Mouse (Mus musculus) embryonic facial prominence, embryonic 13.5 days (tissue): ENCODE results near the gene Pde4dip. TPM values are rescaled to one million over a fixed set of nuclear protein-coding genes. Genes with fewer than 3 reads are reported as not detected.

ENCODE experiments used
- ATAC-seq: fragments of 200-750 bp; cut with Nextera tagmentation; 2 replicates; pipeline ENCODE4 v1.8.0; 2017; ENCODE audit warnings: low read depth; ENCODE audit not compliant: insufficient number of reproducible peaks, insufficient read depth, low FRiP score, low TSS enrichment
- H3K27ac ChIP-seq: fragments of 300-500 bp; sonication (generic); 2 replicates; pipeline ENCODE4 v1.5.1; 2015; ENCODE audit warnings: moderate library complexity, mild to moderate bottlenecking, inconsistent platforms
- H3K27me3 ChIP-seq: fragments of 300-500 bp; sonication (generic); 2 replicates; pipeline ENCODE4 v1.6.1; 2015; ENCODE audit warnings: mild to moderate bottlenecking, inconsistent platforms
- H3K36me3 ChIP-seq: fragments of 300-500 bp; sonication (generic); 2 replicates; pipeline ENCODE4 v1.6.1; 2015; ENCODE audit warnings: mild to moderate bottlenecking, inconsistent platforms
- H3K4me1 ChIP-seq: fragments of 300-500 bp; sonication (generic); 2 replicates; pipeline ENCODE4 v1.6.1; 2015; ENCODE audit warnings: inconsistent platforms
- H3K4me2 ChIP-seq: fragments of 300-500 bp; sonication (generic); 2 replicates; pipeline ENCODE4 v1.6.1; 2015; ENCODE audit warnings: moderate library complexity, mild to moderate bottlenecking, inconsistent platforms
- H3K4me3 ChIP-seq: fragments of 300-500 bp; sonication (generic); 2 replicates; pipeline ENCODE4 v1.5.1; 2015; ENCODE audit warnings: mild to moderate bottlenecking, inconsistent platforms
- H3K9ac ChIP-seq: fragments of 300-500 bp; sonication (generic); 2 replicates; pipeline ENCODE4 v1.6.1; 2015; ENCODE audit warnings: mild to moderate bottlenecking, inconsistent platforms
- H3K9me3 ChIP-seq: fragments of 300-500 bp; sonication (generic); 2 replicates; pipeline ENCODE4 v1.6.1; 2016; ENCODE audit warnings: inconsistent platforms
- WGBS: fragments of 180-500 bp; shearing (Covaris S2); methylation state at CpG from one replicate; pipeline ENCODE4 v1.1.7; 2015; ENCODE audit warnings: mixed read lengths; 5-methylcytosine and 5-hydroxymethylcytosine counted together
- polyA plus RNA-seq: library from polyadenylated mRNA; unstranded; fragments of >200 nt; fragmentation: Nextera tagmentation; extraction: Ambion mirVana; gene quantifications from 2 replicates; pipeline ENCODE4 v1.2.1, GENCODE M21; 2015

The Pde4dip gene
- polyA plus RNA-seq, 1 experiment from 2014 or later = 21.9 TPM

DNA sequence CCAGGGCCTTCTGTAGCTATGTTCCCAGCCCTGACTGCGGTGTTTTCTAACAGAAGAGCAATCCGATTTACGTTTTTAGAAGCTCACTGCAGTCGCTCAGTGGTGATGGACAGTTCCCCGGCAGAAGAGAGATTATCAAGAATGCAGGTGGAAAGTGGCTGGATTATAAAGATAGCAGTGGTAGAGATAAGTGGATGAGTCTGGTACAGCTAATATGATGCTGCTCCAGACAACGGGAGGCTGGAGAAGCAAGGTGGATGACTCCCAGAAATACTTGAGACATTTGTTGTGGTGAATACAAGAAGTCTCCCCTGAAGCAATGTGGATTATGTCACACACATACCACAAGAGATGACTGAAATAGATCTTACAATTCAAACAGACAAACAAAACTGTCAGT lies 126.6 kb downstream of the Pde4dip start:
- ATAC-seq = no peak
- Histone ChIP-seq H3K9ac (no peak overlapping the region), H3K36me3 (peaks cover 25% of the 10 kb centered on the region), H3K27me3 (no peaks in the 10 kb centered on the region), H3K4me2 (no peak overlapping the region), H3K27ac (no peak overlapping the region), H3K4me1 (peaks cover 35% of the 10 kb centered on the region), H3K9me3 (no peaks in the 10 kb centered on the region), H3K4me3 (no peak overlapping the region)
- 83% methylated on average over 6 of the region's 6 CpGs for WGBS

DNA sequence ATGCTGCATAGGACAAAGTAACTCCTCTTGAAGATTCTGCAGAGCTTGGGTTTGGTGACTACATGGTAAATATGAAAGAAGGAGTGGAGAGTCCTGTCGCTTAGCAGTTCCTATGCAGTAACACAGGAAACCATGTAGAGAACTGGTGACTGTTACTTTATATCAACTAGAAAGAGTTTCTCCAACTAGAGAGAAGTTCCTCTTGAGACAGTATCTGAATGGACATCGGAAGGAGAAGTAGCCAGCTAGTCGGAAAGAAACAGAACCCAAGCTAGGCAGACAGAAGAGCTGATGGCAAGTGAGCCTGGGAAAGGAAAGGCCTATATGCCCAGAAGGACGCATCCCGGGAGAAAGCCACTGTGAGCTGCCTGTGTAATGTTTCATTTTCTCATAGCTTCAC lies 127.3 kb downstream of the Pde4dip start:
- H3K9ac ChIP-seq = no peak overlapping the region
- H3K4me2 ChIP-seq = no peak overlapping the region
- no peaks in the 10 kb centered on the region for H3K9me3 ChIP-seq
- no peaks in the 10 kb centered on the region for H3K27me3 ChIP-seq
- WGBS = 89% methylated on average over 5 of the region's 5 CpGs
- peaks cover 28% of the 10 kb centered on the region for H3K4me1 ChIP-seq
- H3K27ac ChIP-seq = no peak overlapping the region
- H3K36me3 ChIP-seq = peaks cover 33% of the 10 kb centered on the region
- no peak overlapping the region for H3K4me3 ChIP-seq
- ATAC-seq = no peak

DNA sequence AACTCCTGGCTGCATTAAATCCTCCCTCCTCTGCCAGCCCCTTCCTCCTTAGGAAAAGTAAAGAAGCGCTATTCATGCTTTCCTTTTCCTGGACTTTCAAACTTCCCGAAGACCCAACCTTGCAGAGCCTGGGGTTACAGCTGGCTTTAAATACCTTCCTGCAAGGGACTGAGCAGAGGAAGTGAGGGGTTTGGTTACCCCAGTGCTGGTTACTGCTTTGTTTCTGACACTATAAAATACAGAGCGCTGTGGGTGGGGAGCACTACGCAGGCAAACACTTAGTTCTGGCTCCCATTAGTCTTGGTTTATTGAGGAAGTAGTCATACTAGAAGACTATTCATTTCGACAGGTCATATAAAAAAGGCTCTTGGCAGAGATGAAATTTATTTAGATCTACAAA lies 128.7 kb downstream of the Pde4dip start:
- H3K9me3 ChIP-seq = no peaks in the 10 kb centered on the region
- no peak for ATAC-seq
- H3K36me3 ChIP-seq = peaks cover 45% of the 10 kb centered on the region
- H3K4me1 ChIP-seq = peaks cover 21% of the 10 kb centered on the region
- no peak overlapping the region for H3K4me3 ChIP-seq
- H3K4me2 ChIP-seq = no peak overlapping the region
- WGBS = 51% methylated on average over 5 of the region's 5 CpGs
- H3K9ac ChIP-seq = no peak overlapping the region
- H3K27me3 ChIP-seq = no peaks in the 10 kb centered on the region
- H3K27ac ChIP-seq = no peak overlapping the region

DNA sequence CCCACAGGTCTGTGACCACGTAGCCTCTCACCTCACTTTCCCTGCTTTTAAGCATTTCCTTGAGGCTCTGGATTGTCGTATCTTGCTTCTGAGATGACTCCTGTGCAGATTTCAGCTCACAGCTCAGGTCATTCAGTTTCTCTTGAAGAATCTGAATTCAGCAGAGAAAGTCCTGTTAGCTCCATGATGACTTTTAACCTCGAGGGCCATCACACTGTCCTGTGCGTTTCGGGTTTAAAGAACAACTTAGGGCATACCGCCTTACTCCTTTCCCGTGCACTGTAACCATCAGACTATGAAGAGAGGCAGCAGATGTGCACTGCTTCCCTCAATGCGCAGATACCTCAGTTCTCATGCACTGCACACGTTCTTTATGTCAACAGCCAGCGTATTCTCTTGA lies 131.0 kb downstream of the Pde4dip start:
- no peak overlapping the region for H3K9ac ChIP-seq
- no peak overlapping the region for H3K27ac ChIP-seq
- no peaks in the 10 kb centered on the region for H3K27me3 ChIP-seq
- no peak overlapping the region for H3K4me3 ChIP-seq
- 92% methylated on average over 10 of the region's 10 CpGs for WGBS
- no peaks in the 10 kb centered on the region for H3K9me3 ChIP-seq
- H3K4me2 ChIP-seq = no peak overlapping the region
- no peak for ATAC-seq
- H3K36me3 ChIP-seq = peaks cover 64% of the 10 kb centered on the region
- H3K4me1 ChIP-seq = peaks cover 6% of the 10 kb centered on the region; the same call in 1 of the 2 replicates

DNA sequence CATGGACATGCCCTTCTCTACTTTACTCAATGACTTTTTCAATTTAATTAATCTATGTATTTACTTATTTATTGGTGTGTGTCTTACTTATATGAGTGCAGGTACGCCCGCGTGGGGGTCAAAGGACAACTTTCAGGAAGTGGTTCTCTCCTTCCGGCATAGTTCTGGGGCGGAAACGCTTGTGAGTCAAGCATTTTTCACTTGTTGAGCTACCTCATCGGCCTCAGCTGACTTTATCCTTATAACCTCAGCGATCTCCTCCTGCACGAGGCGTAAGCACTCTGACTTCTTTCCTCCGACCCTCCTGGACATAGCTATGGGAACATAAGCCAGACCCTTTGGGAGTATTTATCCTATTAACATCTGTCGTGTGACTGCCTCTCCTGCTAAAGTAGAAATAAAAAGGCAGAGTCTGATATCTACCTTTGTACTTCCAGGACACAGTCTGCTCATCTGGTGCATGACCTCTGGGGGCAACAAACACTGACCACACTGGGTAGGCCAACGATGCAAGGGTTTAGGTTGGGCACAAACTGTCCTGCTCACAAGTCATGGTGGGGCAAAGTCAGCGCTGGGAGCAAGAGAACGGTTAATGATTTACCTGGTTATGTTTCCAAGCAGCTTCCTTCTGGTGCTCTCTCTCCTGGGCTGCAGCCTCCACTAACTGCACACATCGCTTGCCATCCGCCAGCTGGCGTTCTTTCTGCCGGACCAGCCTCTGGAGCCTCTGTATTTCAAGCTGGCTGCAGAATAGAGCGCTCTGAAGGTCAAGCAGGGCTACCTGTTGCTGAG lies 132.0 kb downstream of the Pde4dip start:
- H3K9ac ChIP-seq = no peak overlapping the region
- no peaks in the 10 kb centered on the region for H3K27me3 ChIP-seq
- H3K4me1 ChIP-seq = peaks cover 6% of the 10 kb centered on the region; the same call in 1 of the 2 replicates
- no peak for ATAC-seq
- no peak overlapping the region for H3K4me2 ChIP-seq
- no peak overlapping the region for H3K27ac ChIP-seq
- H3K9me3 ChIP-seq = no peaks in the 10 kb centered on the region
- 87% methylated on average over 20 of the region's 20 CpGs for WGBS
- H3K4me3 ChIP-seq = no peak overlapping the region
- H3K36me3 ChIP-seq = peaks cover 71% of the 10 kb centered on the region

DNA sequence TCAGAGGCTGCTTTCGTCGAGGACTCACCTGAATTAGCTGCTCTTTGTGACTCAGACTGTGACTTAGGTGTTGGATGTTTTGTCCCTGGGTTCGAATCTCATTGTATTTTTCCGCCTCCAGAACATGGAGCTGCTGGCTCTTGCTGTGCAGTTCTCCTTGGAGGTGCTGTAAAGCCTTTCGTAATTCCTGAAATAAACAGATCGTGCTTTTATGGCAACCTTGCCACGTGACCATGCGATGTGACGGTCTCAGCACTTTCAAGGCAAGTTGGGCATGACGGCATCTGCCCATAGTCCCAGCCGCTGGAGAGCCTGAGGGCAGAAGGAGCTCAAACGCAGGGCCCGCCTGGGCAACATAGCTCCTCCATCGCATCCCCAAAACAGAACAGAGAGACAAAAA lies 133.1 kb downstream of the Pde4dip start:
- no peak overlapping the region for H3K27ac ChIP-seq
- H3K36me3 ChIP-seq = peaks cover 78% of the 10 kb centered on the region
- WGBS = 89% methylated on average over 14 of the region's 14 CpGs
- H3K4me1 ChIP-seq = peaks cover 6% of the 10 kb centered on the region; the same call in 1 of the 2 replicates
- no peaks in the 10 kb centered on the region for H3K9me3 ChIP-seq
- H3K27me3 ChIP-seq = no peaks in the 10 kb centered on the region
- no peak overlapping the region for H3K4me3 ChIP-seq
- H3K9ac ChIP-seq = no peak overlapping the region
- ATAC-seq = no peak
- no peak overlapping the region for H3K4me2 ChIP-seq

DNA sequence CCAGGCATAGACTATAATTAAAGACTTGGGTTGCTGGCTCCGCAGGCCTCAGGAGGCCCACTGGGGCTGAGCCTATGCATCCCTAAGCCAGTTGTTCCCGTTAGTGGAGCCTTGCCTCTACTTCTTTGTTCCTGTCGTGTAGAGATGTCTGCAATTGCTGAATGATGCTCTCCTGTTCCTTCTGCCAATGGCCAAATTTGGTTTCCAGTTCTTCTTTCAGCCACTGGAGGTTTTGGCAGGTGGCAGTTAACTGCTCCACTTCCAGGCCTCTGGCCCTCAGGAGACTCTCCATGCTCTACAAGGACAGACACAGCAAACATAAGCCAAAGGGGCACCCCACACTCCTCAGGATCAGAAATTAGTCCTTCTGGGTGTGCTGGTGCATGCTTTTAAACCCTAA lies 135.6 kb downstream of the Pde4dip start:
- H3K9me3 ChIP-seq = no peaks in the 10 kb centered on the region
- 66% methylated on average over 3 of the region's 3 CpGs for WGBS
- no peak overlapping the region for H3K4me3 ChIP-seq
- no peaks in the 10 kb centered on the region for H3K4me1 ChIP-seq
- no peak overlapping the region for H3K4me2 ChIP-seq
- H3K9ac ChIP-seq = no peak overlapping the region
- peaks cover 92% of the 10 kb centered on the region for H3K36me3 ChIP-seq
- ATAC-seq = no peak
- H3K27me3 ChIP-seq = no peaks in the 10 kb centered on the region
- H3K27ac ChIP-seq = no peak overlapping the region

DNA sequence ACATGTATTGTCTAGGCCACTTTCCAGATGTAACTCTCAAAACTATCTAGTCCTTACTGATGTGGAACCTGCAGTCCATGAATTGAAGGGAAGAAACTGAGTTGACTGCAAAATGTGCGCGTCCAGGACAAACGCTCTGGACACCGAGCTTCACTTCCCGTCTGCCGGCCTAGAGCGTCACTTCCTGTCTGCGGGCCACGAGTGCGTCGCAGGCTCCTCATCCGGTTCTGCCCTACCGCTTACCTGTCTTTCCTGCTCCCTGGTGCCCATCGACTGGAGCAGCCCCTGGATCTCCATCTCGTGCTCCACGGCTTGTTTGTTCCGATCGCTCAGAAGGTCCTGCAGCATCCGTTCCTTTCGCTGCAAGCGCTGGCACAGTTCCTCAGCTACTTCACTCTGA lies 136.9 kb downstream of the Pde4dip start:
- ATAC-seq = no peak
- no peak overlapping the region for H3K4me2 ChIP-seq
- 93% methylated on average over 21 of the region's 21 CpGs for WGBS
- no peaks in the 10 kb centered on the region for H3K27me3 ChIP-seq
- no peak overlapping the region for H3K9ac ChIP-seq
- no peaks in the 10 kb centered on the region for H3K4me1 ChIP-seq
- H3K4me3 ChIP-seq = no peak overlapping the region
- no peaks in the 10 kb centered on the region for H3K9me3 ChIP-seq
- no peak overlapping the region for H3K27ac ChIP-seq
- H3K36me3 ChIP-seq = peaks cover 91% of the 10 kb centered on the region

DNA sequence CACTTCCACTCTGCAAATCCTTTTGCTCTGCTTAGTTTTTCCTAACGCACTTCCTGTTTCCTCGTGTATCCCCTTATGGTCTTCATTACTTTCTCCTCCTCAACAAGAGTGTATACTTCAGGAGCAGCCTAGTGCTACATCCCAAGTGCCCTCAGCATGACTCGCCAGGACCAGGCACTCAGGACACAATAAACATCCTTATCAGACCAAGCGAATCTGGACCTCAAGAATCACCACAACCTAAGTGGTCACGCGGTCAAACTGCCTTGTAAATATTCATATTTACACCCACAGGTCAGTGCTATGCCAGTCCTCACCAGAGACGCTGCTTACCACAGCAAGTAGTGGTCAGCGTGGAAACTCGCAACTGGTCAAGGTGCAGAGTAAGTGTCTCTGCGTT lies 139.7 kb downstream of the Pde4dip start:
- H3K9me3 ChIP-seq = no peaks in the 10 kb centered on the region
- ATAC-seq = no peak
- no peaks in the 10 kb centered on the region for H3K4me1 ChIP-seq
- H3K36me3 ChIP-seq = peaks cover 92% of the 10 kb centered on the region
- H3K4me3 ChIP-seq = no peak overlapping the region
- no peak overlapping the region for H3K27ac ChIP-seq
- H3K4me2 ChIP-seq = no peak overlapping the region
- H3K27me3 ChIP-seq = no peaks in the 10 kb centered on the region
- no peak overlapping the region for H3K9ac ChIP-seq
- 86% methylated on average over 10 of the region's 10 CpGs for WGBS

DNA sequence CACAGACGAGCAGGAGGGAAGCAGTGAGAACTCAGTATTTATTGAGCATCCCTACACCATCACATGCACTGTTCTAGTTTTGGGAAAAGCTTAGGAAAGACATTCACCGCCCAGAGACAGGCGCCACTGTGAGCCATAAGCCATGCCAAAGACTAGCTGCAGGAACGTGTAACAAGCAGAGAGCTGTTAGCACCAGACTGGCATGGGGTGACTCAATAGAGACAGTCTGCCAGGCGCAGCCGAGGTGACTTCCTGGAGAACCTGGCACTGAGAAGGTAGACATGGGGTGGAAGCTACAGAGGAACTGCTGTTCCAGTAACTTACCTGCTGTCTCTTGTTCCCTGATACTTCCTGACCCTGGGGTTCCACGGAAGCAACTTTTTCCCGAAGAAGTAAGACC lies 145.7 kb downstream of the Pde4dip start:
- H3K27ac ChIP-seq = no peak overlapping the region
- no peak overlapping the region for H3K9ac ChIP-seq
- no peak for ATAC-seq
- no peaks in the 10 kb centered on the region for H3K27me3 ChIP-seq
- H3K4me1 ChIP-seq = no peaks in the 10 kb centered on the region
- no peak overlapping the region for H3K4me3 ChIP-seq
- 95% methylated on average over 8 of the region's 8 CpGs for WGBS
- no peak overlapping the region for H3K4me2 ChIP-seq
- H3K36me3 ChIP-seq = peaks cover 89% of the 10 kb centered on the region
- no peaks in the 10 kb centered on the region for H3K9me3 ChIP-seq

DNA sequence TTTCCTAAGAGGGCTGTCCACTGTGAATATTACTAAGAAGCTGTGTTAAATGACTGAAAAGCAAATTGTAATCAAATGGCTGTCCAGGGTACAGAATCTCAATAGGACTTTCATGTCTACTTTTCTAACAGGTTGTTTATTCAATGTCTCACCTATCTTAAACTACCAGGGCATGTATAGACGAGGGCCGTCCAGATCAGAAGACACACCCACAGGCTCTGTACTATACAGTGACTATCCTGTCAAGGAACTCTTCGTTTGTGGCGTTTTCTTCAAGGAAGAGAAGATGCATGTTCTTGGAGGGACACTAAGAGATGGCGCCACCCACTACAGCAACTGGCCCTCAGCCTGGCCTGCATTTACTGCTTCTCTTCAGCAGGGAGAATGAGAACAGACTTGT lies 152.9 kb downstream of the Pde4dip start:
- no peak overlapping the region for H3K9ac ChIP-seq
- no peak overlapping the region for H3K4me3 ChIP-seq
- H3K4me1 ChIP-seq = peaks cover 8% of the 10 kb centered on the region; the same call in 1 of the 2 replicates
- H3K27ac ChIP-seq = no peak overlapping the region
- ATAC-seq = no peak
- no peaks in the 10 kb centered on the region for H3K9me3 ChIP-seq
- 84% methylated on average over 5 of the region's 5 CpGs for WGBS
- no peak overlapping the region for H3K4me2 ChIP-seq
- no peaks in the 10 kb centered on the region for H3K27me3 ChIP-seq
- H3K36me3 ChIP-seq = peaks cover 21% of the 10 kb centered on the region

DNA sequence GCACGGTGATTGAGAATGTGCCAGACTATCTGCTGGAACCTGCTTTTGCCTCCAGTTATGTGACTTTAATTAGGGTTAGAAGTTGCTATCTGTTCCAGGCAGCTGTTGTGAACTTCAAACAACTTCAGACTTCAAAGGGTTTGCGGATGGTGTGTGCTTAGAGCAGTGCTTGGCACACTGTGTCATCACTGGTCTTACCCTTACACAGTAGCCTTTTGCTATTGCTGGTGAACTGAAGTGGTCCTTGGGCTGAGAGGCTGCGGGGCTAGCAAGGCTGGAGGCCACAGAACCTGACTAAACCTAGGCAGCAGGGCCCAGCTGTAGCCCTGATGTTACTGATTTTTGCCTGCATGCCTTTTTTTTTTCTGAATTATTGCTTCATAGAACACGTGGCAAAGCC lies 154.2 kb downstream of the Pde4dip start:
- no peak overlapping the region for H3K9ac ChIP-seq
- no peak overlapping the region for H3K27ac ChIP-seq
- H3K4me1 ChIP-seq = peaks cover 8% of the 10 kb centered on the region; the same call in 1 of the 2 replicates
- H3K4me3 ChIP-seq = no peak overlapping the region
- ATAC-seq = no peak
- no peak overlapping the region for H3K4me2 ChIP-seq
- peaks cover 8% of the 10 kb centered on the region for H3K36me3 ChIP-seq
- 56% methylated on average over 4 of the region's 4 CpGs for WGBS
- H3K27me3 ChIP-seq = no peaks in the 10 kb centered on the region
- no peaks in the 10 kb centered on the region for H3K9me3 ChIP-seq
